Mouse (Mus musculus): Measurements from ENCODE around the gene Gnb5. TPM values are rescaled to one million over a fixed set of nuclear protein-coding genes. Genes with fewer than 3 reads are reported as not detected.

Gnb5 gene
- polyA plus RNA-seq, 1 experiment from 2014 or later: 47.6 TPM

DNA sequence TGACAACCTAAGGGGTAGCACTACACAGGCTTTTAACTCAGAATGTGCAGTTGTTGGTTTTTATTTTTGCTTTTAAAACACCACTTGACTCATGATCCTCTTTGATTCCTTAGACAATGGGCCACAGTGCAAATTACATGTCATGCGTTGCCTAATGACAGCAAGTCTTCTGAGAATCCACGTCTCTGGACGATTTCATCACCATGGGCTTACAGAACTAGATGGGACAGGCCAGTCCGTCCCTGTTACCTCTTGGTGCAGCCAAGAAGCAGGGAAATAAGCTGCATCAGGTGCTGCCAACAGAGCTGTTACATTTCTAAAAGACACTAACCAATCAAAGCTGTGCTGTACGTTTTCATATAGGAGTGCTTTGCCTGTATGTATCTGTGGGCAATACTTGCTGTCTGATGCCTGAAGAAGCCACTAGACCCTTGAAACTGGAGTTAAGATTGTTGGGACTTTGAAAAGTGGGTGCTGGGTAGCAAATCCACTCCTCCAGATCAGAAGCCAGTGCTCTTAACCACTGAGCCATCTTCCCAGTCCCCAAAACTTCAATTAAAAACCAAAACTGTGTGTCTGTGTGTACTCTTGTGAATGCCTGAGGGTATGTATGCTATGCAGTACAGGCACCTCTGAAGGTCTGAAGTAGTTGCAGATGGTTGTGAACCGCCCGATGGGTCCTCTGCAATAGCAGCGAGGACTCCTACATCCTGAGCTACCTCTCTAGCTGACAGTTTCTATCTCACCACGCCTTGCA, 79.3 kb downstream of the Gnb5 start:
- Histone ChIP-seq H3K4me3 (no peak overlapping the region), H3K9ac (no peak overlapping the region), H3K9me3 (no peaks in the 10 kb centered on the region), H3K27me3 (replicated peaks) (no peaks in the 10 kb centered on the region), H3K27ac (replicated peaks) (no peak overlapping the region), H3K4me2 (no peak overlapping the region), H3K4me1 (no peaks in the 10 kb centered on the region), H3K36me3 (peaks cover 47% of the 10 kb centered on the region)
- no peak for ATAC-seq (ENCODE audit: extremely low read depth, insufficient number of reproducible peaks, low FRiP score, low TSS enrichment)
- 75% methylated on average over 9 of the region's 9 CpGs for WGBS

DNA sequence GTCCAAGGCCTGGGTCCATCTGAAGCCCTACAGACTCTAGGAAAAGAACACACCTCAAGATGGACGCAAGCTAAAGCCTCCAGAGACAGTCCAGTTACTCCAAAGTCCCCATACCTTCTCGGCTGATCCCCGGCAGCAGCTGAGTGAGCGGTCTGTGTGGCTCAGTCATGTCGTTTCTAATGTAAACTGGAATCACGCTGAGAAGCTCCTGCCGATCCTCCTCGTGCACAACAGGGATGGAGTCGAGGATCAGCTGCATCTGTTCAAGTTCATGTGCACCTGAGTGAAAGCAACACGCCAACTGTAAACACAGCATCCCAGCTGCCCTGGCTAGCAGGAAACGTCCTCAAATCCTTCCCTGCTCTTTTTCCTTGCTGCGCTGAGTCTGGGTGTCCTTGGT, 87.2 kb downstream of the Gnb5 start:
- H3K27me3 ChIP-seq (replicated peaks): no peaks in the 10 kb centered on the region
- WGBS: 81% methylated on average over 12 of the region's 12 CpGs
- ATAC-seq (ENCODE audit: extremely low read depth, insufficient number of reproducible peaks, low FRiP score, low TSS enrichment): no peak
- H3K4me3 ChIP-seq: no peak overlapping the region
- H3K9ac ChIP-seq: no peak overlapping the region
- no peak overlapping the region for H3K27ac ChIP-seq (replicated peaks)
- H3K4me2 ChIP-seq: no peak overlapping the region
- no peaks in the 10 kb centered on the region for H3K9me3 ChIP-seq
- H3K36me3 ChIP-seq: peaks cover 100% of the 10 kb centered on the region
- no peaks in the 10 kb centered on the region for H3K4me1 ChIP-seq

Other genes starting within 250 kb of the Gnb5 start
- gene Myo5a, start 235.3 kb upstream of the Gnb5 start, polyA plus RNA-seq (2015; fragmentation: Nextera tagmentation; extraction: Ambion mirVana): 6.7 and 8.2 TPM in 2 replicates
- 1.7 and 2.1 TPM in 2 replicates for gene Myo5c, start 74.3 kb upstream of the Gnb5 start, polyA plus RNA-seq (2015; fragmentation: Nextera tagmentation; extraction: Ambion mirVana)
- gene Bcl2l10, start 41.5 kb downstream of the Gnb5 start, polyA plus RNA-seq (2015; fragmentation: Nextera tagmentation; extraction: Ambion mirVana): not detected in 2 replicates
- gene Mapk6, start 103.7 kb downstream of the Gnb5 start, polyA plus RNA-seq (2015; fragmentation: Nextera tagmentation; extraction: Ambion mirVana): 47.2 and 49.8 TPM in 2 replicates
- gene Leo1, start 135.2 kb downstream of the Gnb5 start, polyA plus RNA-seq (2015; fragmentation: Nextera tagmentation; extraction: Ambion mirVana): 27.9 and 30.0 TPM in 2 replicates

All from heart, embryonic 13.5 days (tissue).